Mouse (Mus musculus) adrenal gland, adult 18-20 months (tissue): ENCODE results near the gene Rae1. TPM values are rescaled to one million over a fixed set of nuclear protein-coding genes. Genes with fewer than 3 reads are reported as not detected.

ENCODE experiments used
- DNase-seq, 2 experiments: peaks; one replicate each; pipeline ENCODE4 v3.0.0; 2021 to 2022; ENCODE audit warnings: low spot score in 2 of 2
- total RNA-seq, 2 experiments: library from RNA; stranded (reverse); gene quantifications; 1 replicate in 1 of 2; 2 replicates in 1 of 2; pipeline ENCODE4 v1.2.3; 2021

The Rae1 gene
- total RNA-seq, 2 experiments from 2014 or later = 54.5 to 67.4 TPM

GRCm38 (mm10) chr2:173046582-173047297, 46.8 kb downstream of the Rae1 start:
- DNase-seq = no peak

- DNase-seq = no peak
Measured at GRCm38 (mm10) chr2:173047471-173047870, 47.6 kb downstream of the Rae1 start.

- no peak for DNase-seq
Measured at GRCm38 (mm10) chr2:173048041-173048745, 48.3 kb downstream of the Rae1 start.

- no peak for DNase-seq
Measured at GRCm38 (mm10) chr2:173049231-173049630, 49.3 kb downstream of the Rae1 start.

- DNase-seq = no peak
Measured at GRCm38 (mm10) chr2:173049817-173050216, 49.9 kb downstream of the Rae1 start.

GRCm38 (mm10) chr2:173050604-173051382, 50.9 kb downstream of the Rae1 start:
- DNase-seq = no peak

DNA sequence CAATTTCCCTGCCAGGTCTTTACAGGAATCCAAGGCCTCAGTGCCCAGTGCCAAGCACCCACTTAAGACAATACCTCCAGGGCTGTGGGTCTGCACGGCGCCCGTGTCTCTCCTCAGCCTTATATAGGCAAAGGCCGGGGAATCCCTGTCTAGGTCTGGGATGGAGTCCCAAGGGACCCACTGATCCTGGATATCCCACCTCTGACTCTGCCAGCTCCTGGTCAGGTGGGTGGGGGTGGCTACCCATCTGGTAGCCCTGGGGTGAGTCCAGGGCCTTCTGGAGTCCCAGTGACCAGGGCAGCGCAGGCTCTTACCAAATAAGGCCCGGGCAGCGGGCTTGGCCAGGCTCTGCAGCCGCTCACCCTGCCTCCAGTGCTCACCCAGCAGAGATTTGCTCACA, 53.0 kb downstream of the Rae1 start:
- DNase-seq = no peak

DNA sequence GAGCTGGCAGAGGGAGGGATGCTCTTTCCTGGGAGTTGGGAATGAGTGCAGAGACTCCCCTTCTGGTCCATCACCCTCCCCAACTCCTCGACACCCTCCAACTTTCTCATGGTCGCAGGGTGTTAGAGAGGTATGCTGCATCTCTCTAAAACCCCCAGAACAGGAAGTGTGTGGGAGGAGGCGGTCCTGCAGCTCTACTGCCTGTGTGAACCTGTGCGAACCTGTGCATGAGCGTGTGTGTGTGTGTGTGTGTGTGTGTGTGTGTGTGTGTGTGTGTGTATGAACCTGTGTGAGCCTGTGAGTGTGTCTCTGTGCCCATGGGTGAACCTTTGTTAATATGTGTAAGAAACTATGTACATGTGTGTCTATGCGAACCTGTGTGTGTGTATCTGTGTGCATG, 53.9 kb downstream of the Rae1 start:
- DNase-seq = no peak

DNA sequence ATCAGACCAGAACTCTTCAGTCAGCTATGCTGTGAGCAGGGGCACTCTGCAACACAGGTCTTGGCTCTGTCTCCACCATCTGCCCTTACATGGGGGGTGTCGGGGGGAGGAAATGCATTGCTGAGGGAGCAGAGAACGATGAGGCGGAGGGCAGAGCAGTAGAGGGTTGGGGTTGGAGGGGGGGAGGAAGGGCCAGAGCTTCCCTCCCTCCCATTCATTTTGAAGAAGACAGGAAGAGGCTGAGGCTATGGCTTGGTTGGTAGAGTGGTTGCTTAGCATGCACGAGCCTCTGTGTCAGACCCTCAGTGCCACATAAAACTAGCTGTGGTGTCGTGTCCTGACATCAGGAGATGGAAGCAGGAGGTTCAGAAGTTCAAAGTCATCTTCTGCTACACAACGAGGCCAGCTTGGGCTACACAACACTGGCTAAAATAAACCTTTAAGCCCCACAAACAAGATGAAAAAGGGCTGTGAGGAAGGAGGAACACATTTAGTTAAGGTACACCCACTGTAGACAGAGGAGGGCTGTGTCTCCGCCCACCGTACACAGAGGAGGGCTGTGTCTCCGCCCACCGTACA, 56.5 kb downstream of the Rae1 start:
- DNase-seq = no peak

GRCm38 (mm10) chr2:173056882-173057315, 57.0 kb downstream of the Rae1 start:
- DNase-seq = no peak

DNA sequence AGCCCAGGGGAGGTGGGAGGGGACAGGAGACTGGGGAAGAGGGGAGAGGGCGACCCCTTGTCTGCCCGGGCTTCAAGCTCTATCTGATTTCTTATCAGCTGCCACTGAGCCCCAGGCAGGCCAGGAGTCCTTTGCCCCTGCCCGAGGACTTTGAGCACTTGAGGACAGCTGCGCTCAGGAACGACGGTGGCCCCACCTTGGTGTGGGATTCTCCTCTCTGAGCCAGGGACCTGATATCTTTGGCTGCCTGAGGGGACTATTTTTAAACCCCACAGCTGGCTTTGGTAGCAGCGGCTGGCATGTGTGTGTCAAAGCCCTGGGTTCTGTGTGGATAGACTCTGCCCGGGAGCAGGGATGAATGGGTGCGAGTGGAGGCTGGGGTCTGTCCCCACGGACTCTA, 57.7 kb downstream of the Rae1 start:
- no peak for DNase-seq

GRCm38 (mm10) chr2:173058263-173058662, 58.3 kb downstream of the Rae1 start:
- DNase-seq = no peak

DNA sequence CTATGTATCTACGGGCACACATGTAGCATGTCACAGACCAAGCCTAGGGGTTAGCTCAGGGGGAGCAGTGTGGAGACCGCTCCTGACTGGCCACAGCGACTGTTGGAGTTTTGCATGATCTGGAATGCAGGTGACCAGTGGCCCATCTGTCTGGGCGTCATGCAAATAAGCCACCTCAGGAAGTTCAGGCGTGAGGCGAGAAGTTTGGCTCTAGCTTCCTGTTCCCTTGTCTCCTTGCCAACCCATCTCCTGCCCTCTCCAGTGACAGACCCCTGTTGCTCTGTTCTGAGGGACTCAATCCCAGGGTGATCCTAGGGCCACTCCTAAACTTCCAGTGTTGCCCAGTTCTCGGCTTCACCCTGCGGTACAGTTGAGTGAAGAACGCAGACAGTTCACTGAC, 60.5 kb downstream of the Rae1 start:
- DNase-seq = no peak

GRCm38 (mm10) chr2:173061443-173062351, 61.8 kb downstream of the Rae1 start:
- DNase-seq = no peak

- no peak for DNase-seq
Measured at GRCm38 (mm10) chr2:173063219-173063618, 63.3 kb downstream of the Rae1 start.

GRCm38 (mm10) chr2:173064864-173065263, 64.9 kb downstream of the Rae1 start:
- no peak for DNase-seq
